Mouse (Mus musculus) kidney, adult 11 months (tissue): ENCODE measurements around the gene Duxbl2.
"Not testable (repeated sequence)": the region's sequence is repeated elsewhere in the genome, so short reads cannot be mapped to it uniquely, and the experiment has no call there.

Experiments used
- DNase-seq: peaks from one replicate; pipeline ENCODE4 v3.0.0; 2022

The Duxbl2 gene

GRCm38 (mm10) chr14:26118150-26118549 is at the start of gene Duxbl2:
Gene Duxbl2 (plus strand): TSS chr14:26118349.
- not testable (repeated sequence) for DNase-seq

GRCm38 (mm10) chr14:26076620-26077390 is 41.3 kb upstream of the Duxbl2 start:
- DNase-seq, result not testable (repeated sequence)

- DNase-seq, result not testable (repeated sequence)
These were observed 36.9 kb upstream of the Duxbl2 start, which contains the start of gene Cphx2 for GRCm38 (mm10) chr14:26081216-26081615. Gene Cphx2 (plus strand): TSS chr14:26081516.

GRCm38 (mm10) chr14:26081997-26082396 is 36.2 kb upstream of the Duxbl2 start, which contains the start of gene Cphx3:
Gene Cphx3 (plus strand): TSS chr14:26082297.
- not testable (repeated sequence) for DNase-seq

- not testable (repeated sequence) for DNase-seq
These were observed 20.5 kb upstream of the Duxbl2 start for GRCm38 (mm10) chr14:26097622-26098021.

GRCm38 (mm10) chr14:26118550-26119000 is 426 bp downstream of the Duxbl2 start:
- not testable (repeated sequence) for DNase-seq

- not testable (repeated sequence) for DNase-seq
These were observed 946 bp downstream of the Duxbl2 start for GRCm38 (mm10) chr14:26119095-26119494.

GRCm38 (mm10) chr14:26147095-26147494 is 28.9 kb downstream of the Duxbl2 start:
- not testable (repeated sequence) for DNase-seq

GRCm38 (mm10) chr14:26156032-26156431 is 37.9 kb downstream of the Duxbl2 start:
- DNase-seq, result not testable (repeated sequence)

- not testable (repeated sequence) for DNase-seq
These were observed 43.0 kb downstream of the Duxbl2 start for GRCm38 (mm10) chr14:26161156-26161555.

GRCm38 (mm10) chr14:26162423-26162822 is 44.3 kb downstream of the Duxbl2 start:
- not testable (repeated sequence) for DNase-seq

- DNase-seq, result not testable (repeated sequence)
These were observed 47.1 kb downstream of the Duxbl2 start for GRCm38 (mm10) chr14:26165266-26165665.

- not testable (repeated sequence) for DNase-seq
These were observed 55.8 kb downstream of the Duxbl2 start for GRCm38 (mm10) chr14:26173955-26174354.

- not testable (repeated sequence) for DNase-seq
These were observed 56.9 kb downstream of the Duxbl2 start for GRCm38 (mm10) chr14:26175028-26175427.
